Mouse (Mus musculus): ENCODE measurements around the gene Nudt21.

DNA sequence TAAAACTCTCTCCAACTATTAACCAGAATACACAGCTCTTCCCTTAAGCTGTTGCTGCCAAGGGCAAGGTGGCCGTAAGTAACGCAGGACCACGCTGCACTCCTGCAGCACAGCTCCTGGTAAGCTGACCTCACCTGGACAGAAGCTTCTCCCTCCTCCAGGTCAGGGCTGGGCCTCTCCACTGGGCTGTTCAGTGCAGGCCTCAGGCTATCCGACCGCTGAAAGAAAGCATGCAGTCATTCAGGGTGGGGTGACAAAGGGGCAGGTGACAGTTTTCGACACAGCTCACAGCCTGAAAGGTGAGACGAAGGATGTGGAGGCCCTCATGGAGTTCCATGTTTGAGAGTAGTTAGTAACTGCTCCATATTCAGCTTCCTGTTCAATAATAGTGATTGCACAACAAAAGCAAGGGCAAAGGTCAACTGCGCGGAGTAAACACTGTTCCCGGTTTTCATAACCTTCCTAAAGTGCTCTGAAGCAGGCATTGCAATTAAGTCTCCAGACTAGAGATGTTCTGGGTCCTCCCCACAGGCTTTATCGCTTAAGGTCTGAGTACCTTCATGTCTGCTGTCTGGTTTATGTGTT is 62.1 kb downstream of the Nudt21 start:
- TF ChIP-seq CTCF (IDR thresholded peaks at IDR 0.05; ENCODE audit: extremely low read depth, insufficient read depth, insufficient read length, insufficient replicate concordance) (no peak), POLR2A (IDR thresholded peaks at IDR 0.05; ENCODE audit: low read depth, low read length) (no peak)

Data from spleen, adult 2 months (tissue).